Mouse (Mus musculus) bone marrow macrophage, adult 2 months (primary cell): ENCODE measurements around the gene Rgma.

Experiments used
- CTCF ChIP-seq: IDR thresholded peaks from 2 replicates; pipeline ENCODE4 v1.5.1; 2012; ENCODE audit warnings: low read depth, mild to moderate bottlenecking, low read length, moderate library complexity
- POLR2A ChIP-seq: IDR thresholded peaks from 2 replicates; pipeline ENCODE4 v1.6.1; 2012; ENCODE audit warnings: mild to moderate bottlenecking, low read depth, low read length, borderline replicate concordance

DNA sequence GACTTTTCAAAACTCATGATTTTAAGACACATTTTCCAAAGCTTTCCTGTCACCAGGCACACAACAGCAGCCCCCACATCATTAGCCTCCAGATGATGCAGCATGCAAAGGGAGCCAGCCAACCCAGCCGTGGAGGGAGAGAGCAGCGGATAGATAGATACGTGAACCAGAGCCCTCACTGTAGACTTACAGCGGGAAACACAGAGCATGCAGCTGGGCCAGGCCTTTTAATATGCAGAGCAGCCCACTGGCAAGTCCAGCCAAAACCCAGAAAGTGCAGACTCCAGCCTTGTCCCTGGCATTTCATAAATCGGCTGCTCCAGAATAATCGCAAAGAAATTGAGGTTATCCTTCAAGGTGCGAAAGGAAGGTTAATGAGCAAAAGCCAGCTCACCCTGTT is 9.3 kb upstream of the Rgma start:
- no peak for TF ChIP-seq CTCF
- TF ChIP-seq POLR2A = no peak
